Mouse (Mus musculus) inflammation-experienced regulatory T-cells, adult 16 weeks (primary cell): ENCODE measurements around the gene Zfp953. TPM values are rescaled to one million over a fixed set of nuclear protein-coding genes. Genes with fewer than 3 reads are reported as not detected.

Experiments used
- polyA plus RNA-seq: library from polyadenylated mRNA; unstranded; fragments of 100-300 nt; shearing (Covaris generic); gene quantifications from one replicate; pipeline ENCODE4 v1.2.1, GENCODE M21; 2017

The Zfp953 gene
- 2.8 TPM for polyA plus RNA-seq

GRCm38 (mm10) chr13:67360131-67360744, at the start of gene Zfp953, which contains the start of gene Gm28044:
Zfp953 (minus strand) TSS chr13:67360605.
Gm28044 (minus strand) TSS chr13:67360536.

GRCm38 (mm10) chr13:67399183-67399903, 38.9 kb upstream of the Zfp953 start, which contains the start of gene Zfp429:
Zfp429 (minus strand) TSS chr13:67399819.

DNA sequence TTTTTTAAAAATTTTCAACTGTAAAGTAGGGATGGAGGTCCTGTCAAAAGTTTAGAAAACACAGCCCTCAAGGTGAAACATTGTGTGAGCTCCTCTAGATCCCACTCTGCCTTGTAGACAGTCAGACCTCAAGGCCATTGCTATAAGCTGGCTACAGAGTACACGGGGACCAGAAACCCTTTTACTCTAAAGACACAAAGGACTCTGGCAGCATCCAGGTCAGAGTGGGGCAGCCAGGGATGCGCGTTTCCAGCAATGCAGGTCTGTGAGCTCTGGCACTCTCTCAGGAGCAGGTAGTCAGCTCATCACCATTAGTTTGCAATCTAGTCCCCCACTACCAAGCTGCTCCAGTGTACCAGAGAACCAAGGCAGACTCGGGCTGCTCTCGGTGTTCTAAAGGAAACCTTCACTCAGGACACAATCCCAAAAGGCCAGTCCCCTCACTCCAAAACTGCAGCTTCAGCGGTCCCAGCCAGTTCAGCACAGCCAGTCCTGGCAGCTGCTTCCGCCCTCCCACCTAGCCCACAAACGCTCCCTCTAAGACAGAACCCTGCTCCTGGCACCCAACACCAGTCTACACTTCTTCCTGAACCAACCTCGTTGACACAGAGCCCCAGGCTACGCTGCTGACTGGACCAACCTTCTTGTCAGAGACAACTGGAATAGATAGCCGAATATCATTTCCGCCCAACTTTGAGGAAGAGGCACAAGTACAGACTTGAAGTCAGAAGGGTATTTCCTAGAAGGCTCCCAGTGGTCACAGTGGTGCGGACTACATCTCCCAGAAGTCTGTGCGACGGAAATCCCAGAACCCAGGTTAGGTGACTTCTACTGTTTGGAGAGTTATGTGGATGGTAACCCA, 14.9 kb upstream of the Zfp953 start, which contains the start of the genes Gm28041 and Zfp456:
Gm28041 (minus strand) TSS at position 684 of the 862 bp plus-strand sequence.
Zfp456 (minus strand) TSS at position 761 of the 862 bp plus-strand sequence.

DNA sequence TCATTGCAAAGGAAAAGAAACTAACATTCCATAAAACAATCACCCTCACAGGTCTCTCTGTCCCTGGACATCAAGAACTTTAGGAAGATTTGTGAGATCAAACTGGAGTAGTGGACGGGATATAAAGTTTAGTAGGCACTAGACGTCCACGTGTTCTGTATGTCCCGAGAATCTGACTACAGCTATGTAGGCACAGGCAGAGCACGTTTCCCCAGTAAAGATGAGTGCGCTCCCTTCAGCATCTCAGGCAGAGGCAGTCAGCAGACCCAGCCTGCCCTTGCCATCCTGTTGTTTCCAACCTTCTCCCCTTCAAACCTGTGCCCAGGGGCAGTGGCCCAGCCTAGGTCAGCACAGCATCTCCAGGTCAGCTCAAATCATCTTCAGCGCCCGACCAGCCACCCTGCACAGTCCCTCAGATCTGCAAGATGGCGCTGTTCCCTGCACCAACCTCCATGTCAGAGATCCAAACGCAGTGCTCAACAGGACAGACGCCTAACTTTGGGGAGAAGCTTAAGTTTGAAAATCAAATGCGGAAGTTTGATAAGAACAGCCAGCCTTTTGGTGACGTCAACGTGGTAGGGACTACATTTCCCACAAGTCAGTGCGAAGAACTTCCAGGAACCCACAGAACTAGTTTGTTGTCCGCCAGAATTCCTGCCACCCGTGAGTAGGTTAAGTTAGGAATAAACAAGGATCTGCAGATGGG, 28.2 kb downstream of the Zfp953 start, which contains the start of gene Zfp595:
Zfp595 (minus strand) TSS at position 552 of the 706 bp plus-strand sequence.

DNA sequence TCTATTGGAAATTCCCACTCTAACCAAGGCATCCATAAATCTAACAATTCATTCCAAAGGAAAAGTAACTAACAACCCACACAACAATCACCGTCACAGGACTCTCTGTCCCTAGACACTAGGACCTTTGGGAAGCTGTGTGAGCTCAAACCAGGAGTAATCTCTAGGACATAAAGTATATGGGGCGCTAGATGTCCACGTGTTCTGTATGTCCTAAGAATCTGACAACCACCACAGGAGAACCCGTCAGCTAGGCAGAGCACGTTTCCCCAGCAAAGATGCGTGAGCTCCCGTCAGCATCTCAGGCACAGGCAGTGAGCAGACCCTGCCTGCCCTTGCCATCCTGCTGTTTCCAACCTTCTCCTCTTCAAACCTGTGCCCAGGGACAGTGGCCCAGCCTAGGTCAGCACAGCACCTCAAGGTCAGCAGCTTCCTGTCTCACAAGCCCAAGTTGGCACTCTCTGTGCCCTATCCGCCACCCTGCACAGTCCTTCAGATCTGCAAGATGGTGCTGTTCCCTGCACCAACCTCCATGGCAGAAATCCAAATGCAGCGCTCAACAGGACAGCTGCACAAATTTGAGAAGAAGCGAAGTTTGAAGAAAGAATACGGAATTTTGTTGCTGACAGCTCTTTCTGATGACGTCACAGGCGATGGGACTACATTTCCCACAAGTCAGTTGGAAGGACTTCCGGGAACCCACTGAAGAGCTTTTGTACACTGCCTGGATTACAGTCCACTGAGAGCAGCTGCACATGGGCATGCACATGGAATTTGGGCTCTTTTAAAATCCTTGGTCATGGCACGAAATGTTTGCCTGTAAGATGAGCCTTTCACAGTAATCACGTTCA, 54.4 kb downstream of the Zfp953 start, which contains the start of gene Zfp457:
Zfp457 (minus strand) TSS at position 664 of the 851 bp plus-strand sequence.

Other genes with a start within 250 kb of the Zfp953 start
- 0.71 TPM for gene Rslcan18, start 244.3 kb downstream of the Zfp953 start, polyA plus RNA-seq
- gene Zfp759, start 238.9 kb downstream of the Zfp953 start, polyA plus RNA-seq = 2.9 TPM
- 17.9 TPM for gene Rsl1, start 187.4 kb downstream of the Zfp953 start, polyA plus RNA-seq
- 7.4 TPM for gene Zfp455, start 166.1 kb downstream of the Zfp953 start, polyA plus RNA-seq
- gene Zfp458, start 82.1 kb downstream of the Zfp953 start, polyA plus RNA-seq = 3.5 TPM
- 0.38 TPM for gene Zfp457, start 54.1 kb downstream of the Zfp953 start, polyA plus RNA-seq
- 7.6 TPM for gene Zfp595, start 28.0 kb downstream of the Zfp953 start, polyA plus RNA-seq
- gene Gm28044, start 69 bp downstream of the Zfp953 start, polyA plus RNA-seq = 4.0 TPM
- not detected for gene Gm28041, start 15.1 kb upstream of the Zfp953 start, polyA plus RNA-seq
- gene Zfp456, start 15.2 kb upstream of the Zfp953 start, polyA plus RNA-seq = 9.1 TPM
- gene Zfp429, start 39.2 kb upstream of the Zfp953 start, polyA plus RNA-seq = 26.4 TPM
- gene Zfp459, start 60.8 kb upstream of the Zfp953 start, polyA plus RNA-seq = 6.4 TPM
- gene Zfp874a, start 91.0 kb upstream of the Zfp953 start, polyA plus RNA-seq = 21.9 TPM
- gene Zfp874b, start 123.7 kb upstream of the Zfp953 start, polyA plus RNA-seq = 13.6 TPM
- gene Zfp58, start 139.9 kb upstream of the Zfp953 start, polyA plus RNA-seq = 19.7 TPM
- gene Gm26965, start 165.5 kb upstream of the Zfp953 start, polyA plus RNA-seq = not detected
- gene Zfp87, start 165.6 kb upstream of the Zfp953 start, polyA plus RNA-seq = 54.5 TPM
- 22.5 TPM for gene Zfp748, start 193.2 kb upstream of the Zfp953 start, polyA plus RNA-seq
- 8.4 TPM for gene Zfp729b, start 249.1 kb upstream of the Zfp953 start, polyA plus RNA-seq